Mouse (Mus musculus) hindbrain, embryonic 12.5 days (tissue): ENCODE measurements at regions not wholly inside any gene's neighbourhood (a gene's known extent, or its start where the extent isn't known, plus 50 kb on each side); places are given as distances from the start of the nearest gene placed in this dataset.

ENCODE experiments used
- ATAC-seq: fragments of 200-750 bp; cut with Nextera tagmentation; 2 replicates; pipeline ENCODE4 v1.8.0; 2017; ENCODE audit warnings: moderate TSS enrichment; ENCODE audit not compliant: low FRiP score
- H3K27ac ChIP-seq: fragments of 300-500 bp; sonication (generic); 2 replicates; pipeline ENCODE4 v1.5.1; 2016; ENCODE audit warnings: mild to moderate bottlenecking
- H3K27me3 ChIP-seq: fragments of 300-500 bp; sonication (generic); 2 replicates; pipeline ENCODE4 v1.6.1; 2016; ENCODE audit warnings: mild to moderate bottlenecking
- H3K36me3 ChIP-seq: fragments of 300-500 bp; sonication (generic); 2 replicates; pipeline ENCODE4 v1.6.1; 2016; ENCODE audit warnings: mild to moderate bottlenecking
- H3K4me1 ChIP-seq: fragments of 300-500 bp; sonication (generic); 2 replicates; pipeline ENCODE4 v1.6.1; 2016
- H3K4me2 ChIP-seq: fragments of 300-500 bp; sonication (generic); replicated peaks from 2 replicates; pipeline ENCODE4 v1.6.1; 2016; ENCODE audit warnings: mild to moderate bottlenecking
- H3K4me3 ChIP-seq: fragments of 300-500 bp; sonication (generic); 2 replicates; pipeline ENCODE4 v1.5.1; 2016; ENCODE audit warnings: mild to moderate bottlenecking
- H3K9ac ChIP-seq: fragments of 300-500 bp; sonication (generic); 2 replicates; pipeline ENCODE4 v1.6.1; 2016; ENCODE audit warnings: mild to moderate bottlenecking, moderate library complexity
- H3K9me3 ChIP-seq: fragments of 300-500 bp; sonication (generic); replicated peaks from 2 replicates; pipeline ENCODE4 v1.6.1; 2016; ENCODE audit warnings: mild to moderate bottlenecking
- WGBS: fragments of 180-500 bp; shearing (Covaris S2); methylation state at CpG from one replicate; pipeline ENCODE4 v1.1.7; 2016; 5-methylcytosine and 5-hydroxymethylcytosine counted together

- Histone ChIP-seq H3K4me3 (no peak overlapping the region), H3K4me2 (no peak overlapping the region), H3K27me3 (no peaks in the 10 kb centered on the region), H3K4me1 (no peaks in the 10 kb centered on the region), H3K36me3 (no peaks in the 10 kb centered on the region), H3K27ac (no peak overlapping the region), H3K9me3 (no peaks in the 10 kb centered on the region), H3K9ac (no peak overlapping the region)
- 95% methylated on average over 2 of the region's 2 CpGs for WGBS
- ATAC-seq, result no peak
Measured at GRCm38 (mm10) chr6:66344848-66345247, 190.3 kb upstream of the Mad2l1 start.

GRCm38 (mm10) chr6:66347356-66347755, 187.8 kb upstream of the Mad2l1 start:
- Histone ChIP-seq H3K4me1 (no peaks in the 10 kb centered on the region), H3K36me3 (no peaks in the 10 kb centered on the region), H3K4me3 (no peak overlapping the region), H3K4me2 (no peak overlapping the region), H3K27ac (no peak overlapping the region), H3K9ac (no peak overlapping the region), H3K9me3 (no peaks in the 10 kb centered on the region), H3K27me3 (no peaks in the 10 kb centered on the region)
- ATAC-seq, result 0 out of 2 replicates have a peak, but pooled peaks have one; percentile 8
- 96% methylated on average over 2 of the region's 2 CpGs for WGBS

- Histone ChIP-seq H3K36me3 (no peaks in the 10 kb centered on the region), H3K27me3 (no peaks in the 10 kb centered on the region), H3K4me3 (no peak overlapping the region), H3K9me3 (no peaks in the 10 kb centered on the region), H3K4me1 (no peaks in the 10 kb centered on the region), H3K4me2 (no peak overlapping the region), H3K9ac (no peak overlapping the region), H3K27ac (no peak overlapping the region)
- ATAC-seq, result no peak
- WGBS, result 55% methylated on average over 3 of the region's 3 CpGs
Measured at GRCm38 (mm10) chr6:66361130-66361529, 174.1 kb upstream of the Mad2l1 start.

- H3K9ac ChIP-seq, result no peak overlapping the region
- no peak for ATAC-seq
- no peaks in the 10 kb centered on the region for H3K4me1 ChIP-seq
- H3K4me3 ChIP-seq, result no peak overlapping the region
- no peaks in the 10 kb centered on the region for H3K9me3 ChIP-seq
- no peaks in the 10 kb centered on the region for H3K36me3 ChIP-seq
- no peak overlapping the region for H3K4me2 ChIP-seq
- no peaks in the 10 kb centered on the region for H3K27me3 ChIP-seq
- no peak overlapping the region for H3K27ac ChIP-seq
Measured at GRCm38 (mm10) chr6:66367263-66367662, 167.9 kb upstream of the Mad2l1 start.

- Histone ChIP-seq H3K36me3 (no peaks in the 10 kb centered on the region), H3K9ac (no peak overlapping the region), H3K27me3 (no peaks in the 10 kb centered on the region), H3K4me2 (no peak overlapping the region), H3K27ac (no peak overlapping the region), H3K4me3 (no peak overlapping the region), H3K4me1 (no peaks in the 10 kb centered on the region), H3K9me3 (no peaks in the 10 kb centered on the region)
- 6% methylated on average over 1 of the region's 1 CpGs for WGBS
- ATAC-seq, result peak; percentile 72; the same call in 1 of the 2 replicates
Measured at GRCm38 (mm10) chr6:66381279-66381934, 153.8 kb upstream of the Mad2l1 start.

- H3K27ac ChIP-seq, result no peak overlapping the region
- no peak for ATAC-seq
- no peaks in the 10 kb centered on the region for H3K4me1 ChIP-seq
Measured at GRCm38 (mm10) chr6:66382347-66383010, 152.7 kb upstream of the Mad2l1 start.

GRCm38 (mm10) chr6:66395147-66395546, 140.0 kb upstream of the Mad2l1 start:
- Histone ChIP-seq H3K9ac (no peak overlapping the region), H3K4me3 (no peak overlapping the region), H3K27me3 (no peaks in the 10 kb centered on the region), H3K4me1 (no peaks in the 10 kb centered on the region), H3K4me2 (no peak overlapping the region), H3K27ac (no peak overlapping the region), H3K9me3 (no peaks in the 10 kb centered on the region), H3K36me3 (no peaks in the 10 kb centered on the region)
- no peak for ATAC-seq
- 88% methylated on average over 4 of the region's 4 CpGs for WGBS

More at GRCm38 (mm10) chr6:66382347-66383010, 152.7 kb upstream of the Mad2l1 start:
- H3K36me3 ChIP-seq, result no peaks in the 10 kb centered on the region
- no peaks in the 10 kb centered on the region for H3K9me3 ChIP-seq
- no peak overlapping the region for H3K4me3 ChIP-seq
- no peaks in the 10 kb centered on the region for H3K27me3 ChIP-seq
- H3K4me2 ChIP-seq, result no peak overlapping the region
- 95% methylated on average over 2 of the region's 2 CpGs for WGBS
- no peak overlapping the region for H3K9ac ChIP-seq

- ATAC-seq, result no peak
- Histone ChIP-seq H3K27me3 (no peaks in the 10 kb centered on the region), H3K27ac (no peak overlapping the region), H3K4me1 (peaks cover 8% of the 10 kb centered on the region), H3K36me3 (no peaks in the 10 kb centered on the region), H3K4me2 (no peak overlapping the region), H3K9me3 (no peaks in the 10 kb centered on the region), H3K4me3 (no peak overlapping the region), H3K9ac (no peak overlapping the region)
- WGBS, result 80% methylated on average over 8 of the region's 8 CpGs
Measured at GRCm38 (mm10) chr6:66397411-66397810, 137.8 kb upstream of the Mad2l1 start.

GRCm38 (mm10) chr6:66398674-66399073, 136.5 kb upstream of the Mad2l1 start:
- no peaks in the 10 kb centered on the region for H3K27me3 ChIP-seq
- H3K4me3 ChIP-seq, result no peak overlapping the region
- no peaks in the 10 kb centered on the region for H3K36me3 ChIP-seq
- no peaks in the 10 kb centered on the region for H3K9me3 ChIP-seq
- no peak overlapping the region for H3K9ac ChIP-seq
- H3K4me2 ChIP-seq, result no peak overlapping the region
- 47% methylated on average over 3 of the region's 3 CpGs for WGBS
- 0 out of 2 replicates have a peak, but pooled peaks have one; percentile 53 for ATAC-seq
- no peak overlapping the region for H3K27ac ChIP-seq
- H3K4me1 ChIP-seq, result peaks cover 8% of the 10 kb centered on the region

- H3K4me3 ChIP-seq, result no peak overlapping the region
- ATAC-seq, result peak; percentile 94
- H3K9me3 ChIP-seq, result no peaks in the 10 kb centered on the region
- H3K4me2 ChIP-seq, result no peak overlapping the region
- H3K4me1 ChIP-seq, result peaks cover 8% of the 10 kb centered on the region
- no peaks in the 10 kb centered on the region for H3K27me3 ChIP-seq
- no peaks in the 10 kb centered on the region for H3K36me3 ChIP-seq
- no peak overlapping the region for H3K9ac ChIP-seq
- H3K27ac ChIP-seq, result no peak overlapping the region
- WGBS, result 9% methylated on average over 4 of the region's 4 CpGs
Measured at GRCm38 (mm10) chr6:66399091-66399755, 136.0 kb upstream of the Mad2l1 start.

GRCm38 (mm10) chr6:66401468-66401867, 133.7 kb upstream of the Mad2l1 start:
- Histone ChIP-seq H3K4me2 (no peak overlapping the region), H3K9me3 (no peaks in the 10 kb centered on the region), H3K27me3 (no peaks in the 10 kb centered on the region), H3K36me3 (no peaks in the 10 kb centered on the region), H3K4me3 (no peak overlapping the region), H3K27ac (peak overlapping the region; percentile 13; the same call in 1 of the 2 replicates), H3K4me1 (peaks cover 8% of the 10 kb centered on the region), H3K9ac (no peak overlapping the region)
- ATAC-seq, result no peak
- 32% methylated on average over 5 of the region's 5 CpGs for WGBS

- no peak for ATAC-seq
- WGBS, result 21% methylated on average over 5 of the region's 5 CpGs
Measured at GRCm38 (mm10) chr6:66401868-66402440, 133.2 kb upstream of the Mad2l1 start.

More at GRCm38 (mm10) chr6:66401868-66402440, 133.2 kb upstream of the Mad2l1 start:
- Histone ChIP-seq H3K36me3 (no peaks in the 10 kb centered on the region), H3K27ac (peak overlapping the region; percentile 17; the same call in 1 of the 2 replicates), H3K27me3 (no peaks in the 10 kb centered on the region), H3K4me2 (no peak overlapping the region), H3K9me3 (no peaks in the 10 kb centered on the region), H3K9ac (no peak overlapping the region), H3K4me1 (peaks cover 8% of the 10 kb centered on the region), H3K4me3 (no peak overlapping the region)
